Mouse (Mus musculus): ENCODE measurements at regions not wholly inside any gene's neighbourhood (a gene's known extent, or its start where the extent isn't known, plus 50 kb on each side); places are given as distances from the start of the nearest gene placed in this dataset.
A peak's percentile ranks its signal among the peaks of the same experiment; 100 is the strongest.

DNA sequence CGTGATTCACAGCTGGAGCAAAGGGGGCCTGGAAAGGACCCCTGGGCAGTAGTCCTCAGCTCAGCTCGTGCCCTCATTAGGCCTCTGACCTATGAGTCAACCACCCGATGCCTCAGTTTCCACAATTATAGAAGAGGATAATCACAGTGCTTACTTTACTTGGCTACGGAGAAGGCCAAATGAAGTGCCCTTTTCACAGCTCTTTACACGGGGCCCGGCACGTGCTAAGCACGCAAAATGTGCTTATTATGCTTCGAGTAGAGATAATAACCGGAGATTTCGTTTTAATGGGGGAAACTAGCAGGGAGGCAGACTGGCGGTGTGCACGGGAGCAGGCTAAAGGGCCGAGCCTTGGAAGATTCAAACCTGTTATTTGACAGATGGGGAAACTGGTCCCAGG, 102.4 kb upstream of the Jun start:
- DNase-seq (ENCODE audit: low spot score in 2 of 2) = no peak

DNA sequence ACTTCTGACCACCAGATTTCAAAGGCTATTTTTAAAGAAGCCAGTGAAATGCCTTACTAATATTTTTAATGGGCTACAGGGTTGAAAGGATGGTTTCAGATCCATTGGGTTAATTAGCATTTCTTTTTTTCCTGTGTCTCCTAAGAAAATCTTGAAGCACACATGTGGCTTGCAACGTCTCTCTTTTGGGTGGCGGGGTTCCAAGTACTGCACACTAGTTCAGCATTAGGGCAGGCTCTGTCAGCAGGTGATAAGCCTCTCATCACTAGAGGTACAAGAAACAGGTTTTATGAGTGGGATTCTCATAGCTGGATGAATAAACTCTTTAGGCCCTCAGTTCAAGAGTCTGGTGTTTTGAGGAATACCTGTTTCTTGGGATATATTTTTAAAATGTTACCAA, 103.2 kb upstream of the Jun start:
- DNase-seq (ENCODE audit: low spot score in 2 of 2) = no peak

DNA sequence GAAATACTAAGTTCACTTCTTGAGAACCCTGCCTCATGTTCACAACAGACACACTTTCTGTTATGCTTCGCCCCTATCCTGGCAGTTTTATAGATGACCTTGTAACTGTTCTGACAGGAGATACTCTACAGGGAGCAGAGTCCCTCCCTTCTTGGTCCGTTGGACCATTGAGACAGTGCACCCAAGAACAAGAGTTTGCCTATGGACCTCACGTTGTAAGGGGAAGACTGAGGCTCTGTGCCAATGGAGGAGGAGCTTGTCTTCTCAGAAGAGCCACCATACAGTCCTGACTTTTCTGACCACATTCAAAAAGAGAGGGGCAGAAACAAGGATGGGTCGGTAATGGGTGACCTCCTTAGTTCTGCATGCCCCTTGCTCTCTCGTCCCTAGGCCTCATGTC, 103.8 kb upstream of the Jun start:
- no peak for DNase-seq (ENCODE audit: low spot score in 2 of 2)

DNA sequence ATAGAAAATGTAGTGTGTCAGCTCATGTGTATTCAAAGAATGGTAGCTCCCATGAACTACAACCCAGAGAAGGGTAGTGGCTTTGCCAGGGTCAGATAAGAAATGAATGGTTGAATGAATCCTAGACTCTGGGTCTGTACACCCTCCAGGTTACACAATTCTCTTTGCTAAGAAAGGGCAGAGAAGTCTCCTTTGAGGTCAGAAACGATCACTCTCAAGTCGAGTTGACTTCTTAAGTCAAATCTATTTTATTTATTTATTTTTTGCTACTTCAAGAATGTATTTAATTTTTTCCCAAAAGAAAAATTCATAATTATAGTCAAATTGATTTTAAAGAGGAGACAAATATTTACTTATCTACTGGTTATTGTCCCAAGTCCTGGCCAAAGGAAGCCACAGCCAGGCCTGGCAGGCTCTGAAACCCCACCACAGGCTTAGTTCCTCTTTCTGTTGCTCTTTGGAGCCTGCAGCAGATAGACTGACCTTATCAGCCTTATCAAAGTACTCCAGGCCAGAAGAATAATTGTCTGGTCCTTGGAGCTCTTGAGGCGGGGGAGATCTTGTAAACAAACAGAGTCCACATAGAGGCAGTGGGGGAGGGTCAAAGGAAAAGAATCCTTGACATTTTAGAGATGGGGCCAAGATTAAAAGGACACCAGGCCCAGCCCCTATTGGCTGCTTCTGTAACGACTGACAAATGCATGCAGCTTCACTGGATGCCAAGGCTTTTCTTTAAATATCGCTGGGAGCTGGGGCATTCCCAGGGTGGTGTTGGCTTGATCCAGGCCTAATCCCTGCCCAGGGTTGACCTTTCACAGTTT, 104.6 kb upstream of the Jun start:
- no peak for DNase-seq (ENCODE audit: low spot score in 2 of 2)

DNA sequence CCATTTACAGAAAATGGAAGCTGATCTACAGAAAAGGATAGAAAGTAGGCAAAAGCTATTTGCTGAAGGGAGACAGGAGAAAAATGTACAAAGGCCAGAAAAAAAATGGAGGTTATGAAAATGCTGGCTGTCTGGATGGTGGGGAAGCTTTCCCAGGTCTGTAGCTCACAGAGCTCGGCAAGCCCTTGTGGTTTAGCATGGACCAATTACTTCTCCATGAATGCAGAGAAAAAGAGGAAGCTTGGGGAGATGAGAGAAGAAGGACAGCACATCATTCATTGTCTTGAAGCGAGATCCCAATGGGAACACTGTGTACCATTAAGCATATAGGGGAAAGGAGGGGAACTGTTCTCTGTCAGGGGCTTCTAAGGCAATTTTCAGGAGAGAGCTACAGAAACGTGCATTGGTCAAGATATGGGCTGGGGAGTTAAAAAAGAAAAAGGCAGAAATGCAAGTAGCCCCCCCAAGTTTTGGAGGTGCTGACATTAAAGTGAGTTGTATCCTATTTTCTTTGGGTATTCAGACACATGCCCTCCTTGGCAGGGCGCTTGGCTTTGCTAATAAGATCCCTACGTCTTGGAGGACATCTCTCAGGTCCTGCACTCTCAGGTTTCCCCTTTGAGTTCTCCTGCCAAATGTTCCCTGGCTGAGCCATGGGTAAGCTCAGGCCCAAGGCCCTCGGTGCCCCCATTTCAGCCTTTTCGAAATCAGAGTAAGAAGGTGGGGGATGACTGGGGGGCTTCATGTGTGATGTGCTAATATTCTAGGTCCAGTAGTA, 105.8 kb upstream of the Jun start:
- no peak for DNase-seq (ENCODE audit: low spot score in 2 of 2)

DNA sequence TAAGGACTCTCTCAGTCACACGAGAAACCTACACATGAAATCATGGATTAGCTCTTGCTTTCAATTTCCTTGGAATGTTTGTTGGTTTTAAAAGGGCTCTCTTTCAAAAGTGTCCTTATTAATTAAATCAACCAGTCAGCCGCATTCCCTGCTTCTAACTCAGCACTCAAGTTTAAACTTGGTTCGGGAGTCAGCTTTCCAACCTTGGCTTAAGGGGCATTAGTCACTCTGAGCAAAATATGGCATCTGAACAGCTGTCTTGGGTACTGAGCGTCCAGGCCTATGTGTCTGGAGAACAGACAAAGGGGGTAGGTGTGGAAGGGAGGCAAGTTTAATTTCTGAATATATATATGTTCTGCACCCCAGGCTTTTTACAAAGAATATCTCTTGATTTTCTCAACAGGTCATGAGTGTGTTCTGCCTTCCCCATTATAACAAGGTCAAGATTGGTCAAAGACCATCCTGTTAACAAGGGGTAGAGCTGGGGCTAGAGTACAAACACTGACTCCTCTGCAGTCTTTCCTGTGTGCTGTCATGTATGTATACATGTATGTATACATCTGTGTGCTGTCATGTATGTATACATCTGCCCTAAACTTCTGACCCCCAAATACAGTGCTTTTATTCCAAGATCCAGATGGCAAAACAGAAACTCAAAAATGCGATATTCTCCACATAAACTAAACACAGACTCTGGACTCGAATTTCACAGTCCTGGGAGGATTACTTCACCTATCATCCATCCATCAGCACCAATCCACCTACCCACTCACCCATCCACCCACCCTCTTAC, 106.8 kb upstream of the Jun start:
- no peak for DNase-seq (ENCODE audit: low spot score in 2 of 2)

DNA sequence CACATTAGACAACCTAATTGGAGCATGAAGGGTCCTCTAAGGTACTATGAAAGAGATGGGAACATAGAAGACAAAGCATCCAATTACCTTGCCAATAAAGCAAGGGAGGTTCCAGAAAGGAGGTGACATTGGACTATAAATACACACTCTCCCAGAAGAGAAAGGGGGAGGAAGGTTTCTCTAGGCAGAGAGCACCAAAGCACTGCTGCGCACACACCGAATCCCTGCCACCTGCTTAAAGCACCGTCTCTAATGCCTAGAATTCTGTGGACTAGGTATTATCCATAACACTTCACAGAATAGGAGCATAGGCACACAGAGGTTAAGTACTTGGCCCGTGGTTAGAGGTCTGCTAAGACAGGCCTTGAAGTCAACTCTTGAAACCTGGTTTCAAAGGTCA, 107.8 kb upstream of the Jun start:
- no peak for DNase-seq (ENCODE audit: low spot score in 2 of 2)

DNA sequence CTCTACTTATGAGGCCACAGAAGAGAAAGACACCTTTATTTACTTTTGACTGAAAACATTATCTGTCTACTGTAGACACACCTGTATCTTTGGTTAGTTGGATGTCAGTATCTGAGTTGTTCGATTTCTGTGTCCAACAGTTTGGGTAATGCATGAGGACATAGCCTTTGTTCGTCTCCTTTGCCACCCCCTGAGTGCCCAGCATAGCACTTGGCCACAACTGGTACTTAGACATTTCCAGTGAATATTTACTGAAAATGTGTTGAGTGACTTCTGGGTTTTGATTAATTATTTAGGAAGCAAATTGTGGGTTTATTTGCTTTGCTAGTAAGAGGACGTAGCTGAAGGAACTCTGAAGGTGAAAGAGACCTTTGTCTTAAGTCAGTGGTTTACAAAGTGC, 108.4 kb upstream of the Jun start:
- DNase-seq (ENCODE audit: low spot score in 2 of 2) = no peak

DNA sequence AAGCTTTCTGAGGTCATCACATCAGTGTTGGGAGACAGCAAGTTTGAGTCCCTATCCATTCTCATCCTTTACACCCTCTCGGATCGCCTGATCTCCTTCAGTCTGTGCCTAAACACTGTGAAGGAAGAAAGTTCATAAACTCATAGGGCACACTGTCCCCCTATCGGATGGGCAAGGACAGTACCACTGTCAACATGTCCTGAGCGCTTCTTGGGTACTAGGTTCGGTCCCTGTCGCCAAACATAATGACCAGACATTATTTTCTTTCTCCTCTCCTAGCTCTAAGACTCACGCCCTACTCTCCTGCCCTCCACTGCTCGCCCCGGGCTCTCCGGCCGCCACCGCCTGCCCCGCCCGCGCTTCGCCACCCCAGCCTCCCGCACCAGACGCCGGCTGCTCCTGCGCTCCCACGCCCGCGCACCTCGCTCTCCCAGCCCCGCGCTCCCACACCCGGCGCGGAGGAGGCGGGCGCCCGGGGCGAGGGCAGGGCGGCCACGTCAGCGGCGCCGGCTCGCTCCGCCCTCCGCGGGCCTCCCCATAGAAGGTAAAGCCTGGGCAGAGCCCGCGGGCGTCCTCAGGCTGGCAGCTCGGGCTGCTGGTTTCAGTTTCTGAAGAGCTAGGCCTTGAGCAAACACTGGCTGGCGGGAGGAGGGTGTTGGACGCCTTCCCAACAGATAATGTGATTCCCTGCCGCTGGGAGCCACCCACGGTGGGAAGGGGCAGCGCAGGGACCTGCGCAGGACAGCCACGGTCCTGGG, 109.1 kb upstream of the Jun start:
- DNase-seq (ENCODE audit: low spot score in 2 of 2) = peak; percentile 78 to 80

DNA sequence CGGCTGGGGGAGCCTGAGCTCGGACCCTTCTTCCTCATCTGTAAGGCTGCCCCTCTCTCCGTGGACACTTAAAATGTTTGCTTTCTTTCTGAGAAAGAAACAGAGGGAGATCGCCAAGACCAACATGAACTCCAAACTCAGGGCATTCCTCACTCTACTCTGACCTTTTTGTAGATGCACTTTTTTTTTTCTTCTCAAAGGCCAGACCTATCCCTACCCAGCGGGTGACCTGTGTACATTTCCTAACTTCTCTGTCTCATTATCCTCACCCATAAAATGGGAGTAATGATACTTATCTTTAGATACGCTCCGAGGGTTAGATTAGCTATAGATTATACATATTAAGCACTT, 109.6 kb upstream of the Jun start:
- no peak for DNase-seq (ENCODE audit: low spot score in 2 of 2)

DNA sequence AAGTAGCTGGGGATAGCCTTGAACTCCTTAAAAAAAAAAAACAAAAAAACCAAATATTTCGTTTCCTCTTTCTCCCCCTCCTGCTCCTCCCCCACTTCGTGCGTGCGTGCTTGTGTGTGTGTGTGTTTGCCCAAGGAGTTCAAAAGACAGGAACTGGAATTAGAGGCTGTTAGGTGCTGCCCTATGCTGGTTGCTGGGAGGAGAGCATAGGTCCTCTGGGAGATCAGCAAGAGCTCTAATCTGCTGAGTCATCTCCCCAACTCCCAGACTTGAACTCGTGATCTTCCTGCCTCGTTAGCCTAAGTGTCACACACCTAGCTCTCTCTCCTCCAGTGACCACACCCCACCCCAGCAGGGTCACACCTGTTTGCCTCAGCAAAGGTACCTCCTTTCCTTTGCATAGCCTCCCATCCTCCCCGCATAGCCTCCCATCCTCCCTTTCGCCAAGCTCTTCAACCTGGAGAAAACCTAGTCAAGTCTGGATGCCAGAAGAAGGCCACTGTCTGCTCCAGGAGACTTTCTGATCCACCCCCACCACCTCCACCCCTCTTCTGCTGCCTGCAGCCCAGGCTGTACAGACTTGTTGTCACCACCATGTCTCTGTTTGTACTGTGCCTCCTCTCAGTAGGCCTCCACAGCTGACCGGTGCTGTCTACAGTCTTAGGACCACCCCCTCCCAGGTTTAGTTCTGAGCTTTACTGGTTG, 110.5 kb upstream of the Jun start:
- no peak for DNase-seq (ENCODE audit: low spot score in 2 of 2)

DNA sequence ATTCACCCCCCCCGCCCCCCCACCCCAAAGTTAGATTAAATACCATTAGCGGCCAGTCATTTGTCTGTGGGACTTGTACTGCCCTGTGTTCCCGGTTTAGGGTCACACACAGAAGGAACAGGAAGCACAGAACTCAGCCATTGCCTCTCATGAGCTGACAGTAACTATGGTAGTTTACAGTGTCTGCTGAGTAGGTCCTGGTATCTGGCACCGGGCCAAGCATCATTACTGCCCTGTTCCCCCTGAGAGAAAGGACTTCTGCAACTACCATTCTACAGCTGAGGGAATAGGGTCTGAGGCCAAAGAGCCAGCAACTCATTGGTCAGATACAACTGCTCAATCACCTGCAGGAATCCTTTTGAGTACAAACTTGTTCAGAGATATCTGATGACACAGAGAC, 111.4 kb upstream of the Jun start:
- DNase-seq (ENCODE audit: low spot score in 2 of 2) = no peak

DNA sequence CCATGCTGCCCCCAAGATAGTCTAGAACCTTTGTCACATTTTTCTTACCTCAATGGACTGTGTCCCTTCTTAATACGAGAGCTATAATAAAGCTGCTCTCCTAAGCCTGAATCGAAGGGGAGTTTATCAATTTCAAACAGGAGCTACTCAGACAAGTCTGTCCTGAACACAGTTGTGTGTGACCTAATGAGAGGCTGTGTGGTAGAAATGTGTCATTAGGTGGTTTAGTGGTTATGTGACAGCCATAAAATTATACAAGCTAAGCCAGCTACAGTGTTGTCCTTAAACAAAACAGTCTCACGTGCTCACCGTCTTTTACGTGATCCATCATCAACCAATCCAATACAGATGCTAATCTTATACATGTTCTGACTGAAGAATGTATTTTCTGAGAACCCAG, 114.5 kb upstream of the Jun start:
- DNase-seq (ENCODE audit: low spot score in 2 of 2) = no peak

DNA sequence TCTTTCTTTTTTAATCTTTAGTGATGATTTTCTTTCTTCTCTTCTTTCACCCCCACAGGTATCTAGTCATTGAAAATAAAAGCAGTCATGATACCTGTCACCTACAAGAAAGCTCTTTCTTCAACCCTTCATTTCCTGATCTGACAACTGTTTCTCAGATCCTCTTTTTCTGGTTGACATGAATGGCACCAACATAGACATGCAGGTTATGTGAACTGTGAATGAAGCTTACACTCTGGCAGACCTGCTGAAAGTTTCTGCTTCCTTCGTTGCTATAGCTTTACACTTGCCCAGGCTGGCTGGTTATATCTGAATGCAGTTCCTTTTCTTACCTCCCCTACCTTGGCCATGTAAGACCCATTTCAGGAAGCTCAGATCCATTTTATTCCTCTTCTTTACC, 115.2 kb upstream of the Jun start:
- no peak for DNase-seq (ENCODE audit: low spot score in 2 of 2)

DNA sequence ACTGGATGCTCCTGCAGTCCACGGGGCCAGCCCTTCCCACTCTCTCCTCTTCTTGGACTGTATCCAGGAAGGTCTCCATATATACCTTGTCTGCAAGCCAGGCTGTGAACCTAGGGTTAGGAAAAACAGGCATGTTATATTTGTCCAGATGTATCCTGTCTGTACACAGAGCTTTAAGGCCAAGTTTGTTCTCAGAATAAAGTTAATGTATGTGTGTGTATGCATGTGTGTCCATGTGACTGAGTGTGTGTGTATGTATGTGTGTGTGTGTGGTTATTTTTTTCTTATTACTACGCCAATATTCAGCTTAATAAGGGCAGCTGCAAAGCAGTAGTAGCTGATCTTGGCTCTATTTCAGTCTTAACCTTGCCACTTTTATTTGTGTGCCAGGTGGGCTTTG, 117.7 kb upstream of the Jun start:
- DNase-seq (ENCODE audit: low spot score in 2 of 2) = no peak

DNA sequence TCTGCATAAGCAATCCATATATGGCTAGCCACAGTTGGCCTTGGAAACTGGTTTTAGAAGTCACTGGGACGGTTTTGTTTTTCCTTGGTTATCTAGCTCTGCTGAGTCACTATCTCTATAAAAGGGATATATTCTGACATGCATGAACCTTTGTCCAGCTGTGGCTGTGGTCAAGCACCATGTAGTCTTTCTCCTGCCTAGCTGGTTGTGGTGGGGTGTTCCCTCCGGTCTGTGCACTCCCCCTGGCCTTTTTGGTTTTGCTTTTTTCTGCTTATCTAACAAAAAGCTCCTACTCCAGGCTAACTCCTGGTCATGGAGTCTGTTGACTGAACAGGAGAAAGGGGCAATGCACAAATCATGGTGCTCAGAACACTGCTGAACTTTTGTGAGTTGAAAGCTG, 125.7 kb upstream of the Jun start:
- DNase-seq (ENCODE audit: low spot score in 2 of 2) = no peak

DNA sequence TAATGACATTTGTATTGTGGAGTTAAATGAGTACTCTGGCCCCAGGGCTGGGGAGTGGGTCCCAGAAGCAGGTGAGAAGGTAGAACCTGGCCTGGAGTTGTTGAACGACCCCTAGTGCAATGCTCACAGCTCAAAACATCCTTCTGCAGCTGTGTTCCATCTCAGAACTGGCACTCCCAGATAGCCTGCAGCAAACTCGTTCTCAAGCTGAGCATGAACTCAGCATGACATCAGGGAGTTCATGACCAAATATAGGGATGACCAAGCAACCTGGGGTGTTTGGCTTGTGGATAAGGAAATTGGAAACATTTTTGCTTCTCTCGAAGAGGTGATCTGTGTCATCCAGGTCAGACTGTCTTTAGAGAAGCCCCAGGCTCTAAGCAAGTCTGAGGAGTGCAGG, 126.4 kb upstream of the Jun start:
- no peak for DNase-seq (ENCODE audit: low spot score in 2 of 2)

DNA sequence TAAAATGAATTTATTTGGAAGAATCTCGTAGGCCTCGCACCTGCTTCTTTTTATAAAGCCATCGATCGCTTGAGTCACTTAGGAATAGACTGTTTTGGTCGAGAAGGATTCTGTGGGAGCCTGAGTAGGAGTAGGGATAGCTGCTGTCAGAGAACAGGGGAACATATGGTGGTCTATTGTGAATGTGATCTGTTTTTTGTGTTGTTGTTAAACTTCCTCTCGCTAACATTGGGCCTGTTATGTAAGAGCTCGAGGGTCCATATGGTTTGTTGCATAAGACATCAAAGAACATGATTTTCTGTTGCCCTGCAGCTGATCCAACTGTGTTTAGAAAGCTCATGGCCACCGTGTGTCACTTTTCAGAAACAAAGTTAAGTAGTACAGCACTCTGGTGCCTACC, 126.9 kb upstream of the Jun start:
- DNase-seq (ENCODE audit: low spot score in 2 of 2) = peak; percentile 14 to 22

DNA sequence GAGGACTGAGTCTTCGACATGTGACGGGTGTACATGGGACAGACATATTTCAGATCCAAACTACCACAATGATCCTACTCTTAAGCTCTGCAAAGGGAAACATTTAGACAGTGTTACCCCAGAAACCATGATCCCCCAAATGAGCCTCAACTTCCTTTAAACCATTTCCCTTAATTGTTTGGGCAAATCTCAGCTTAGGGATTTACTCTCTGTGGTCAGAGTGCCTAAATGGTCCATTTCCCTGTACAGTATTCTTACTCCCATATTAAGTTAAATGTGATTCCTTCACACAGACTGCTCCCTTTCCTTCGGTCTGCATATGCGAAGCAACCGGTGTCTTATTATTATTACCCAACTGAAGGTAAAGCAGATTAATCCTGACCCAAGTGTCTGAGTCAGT, 128.4 kb upstream of the Jun start:
- no peak for DNase-seq (ENCODE audit: low spot score in 2 of 2)

DNA sequence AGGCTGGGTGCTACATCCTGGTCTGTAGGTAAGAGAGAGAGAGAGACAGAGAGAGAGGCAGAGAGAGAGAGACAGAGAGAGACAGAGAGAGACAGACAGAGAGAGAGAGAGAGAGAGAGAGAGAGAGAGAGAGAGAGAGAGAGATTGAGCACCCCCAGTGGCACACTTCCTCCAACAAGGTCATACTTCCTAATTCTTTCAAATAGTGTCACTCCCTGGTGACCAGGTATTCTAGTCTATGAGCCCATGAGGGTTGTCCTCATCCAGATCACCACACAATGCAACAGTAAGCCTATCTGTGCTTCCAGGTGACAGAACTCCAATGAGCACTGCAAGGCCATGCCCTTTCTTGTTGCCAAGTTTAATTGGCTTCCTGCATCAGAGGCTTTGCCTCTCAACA, 129.0 kb upstream of the Jun start:
- no peak for DNase-seq (ENCODE audit: low spot score in 2 of 2)

DNA sequence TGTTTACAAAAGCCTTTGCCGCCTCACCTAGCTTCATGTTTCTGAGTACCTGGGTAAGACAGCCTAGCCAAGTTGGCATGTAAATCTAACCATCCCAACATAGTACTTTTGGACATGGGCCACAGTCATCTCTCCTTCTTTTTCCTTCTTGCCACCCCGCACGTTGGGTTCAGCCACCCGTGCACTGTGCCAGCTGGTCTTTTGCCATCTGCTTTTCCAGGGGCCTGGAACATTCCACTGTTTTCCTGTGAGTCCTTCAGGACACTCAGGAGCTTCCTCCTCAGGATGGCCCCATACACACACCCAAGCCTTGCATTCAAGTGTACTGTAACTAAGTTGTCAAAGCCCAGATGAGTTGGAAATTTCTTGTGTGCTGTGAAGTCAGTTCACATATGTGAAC, 132.2 kb upstream of the Jun start:
- DNase-seq (ENCODE audit: low spot score in 2 of 2) = no peak

All from right cerebral cortex, postnatal 36 days (tissue).